Mouse (Mus musculus) forebrain, embryonic 15.5 days (tissue): ENCODE measurements around the gene Prss57. TPM values are rescaled to one million over a fixed set of nuclear protein-coding genes. Genes with fewer than 3 reads are reported as not detected.
"Not testable (repeated sequence)": the region's sequence is repeated elsewhere in the genome, so short reads cannot be mapped to it uniquely, and the experiment has no call there.

Experiments used
- ATAC-seq: fragments of 200-750 bp; cut with Nextera tagmentation; replicated peaks from 2 replicates; pipeline ENCODE4 v1.8.0; 2017; ENCODE audit warnings: mild to moderate bottlenecking, moderate TSS enrichment, moderate library complexity
- H3K27ac ChIP-seq: fragments of 300-500 bp; sonication (generic); replicated peaks from 2 replicates; pipeline ENCODE4 v1.5.1; 2015; ENCODE audit warnings: mild to moderate bottlenecking, inconsistent platforms
- H3K27me3 ChIP-seq: fragments of 300-500 bp; sonication (generic); 2 replicates; pipeline ENCODE4 v1.6.1; 2015; ENCODE audit warnings: inconsistent platforms
- H3K36me3 ChIP-seq: fragments of 300-500 bp; sonication (generic); 2 replicates; pipeline ENCODE4 v1.6.1; 2015; ENCODE audit warnings: mild to moderate bottlenecking, inconsistent platforms
- H3K4me1 ChIP-seq: fragments of 300-500 bp; sonication (generic); 2 replicates; pipeline ENCODE4 v1.6.1; 2015; ENCODE audit warnings: inconsistent platforms
- H3K4me2 ChIP-seq: fragments of 300-500 bp; sonication (generic); replicated peaks from 2 replicates; pipeline ENCODE4 v1.6.1; 2015; ENCODE audit warnings: mild to moderate bottlenecking, inconsistent platforms
- H3K4me3 ChIP-seq: fragments of 300-500 bp; sonication (generic); 2 replicates; pipeline ENCODE4 v1.5.1; 2015; ENCODE audit warnings: mild to moderate bottlenecking, inconsistent platforms
- H3K9ac ChIP-seq: fragments of 300-500 bp; sonication (generic); replicated peaks from 2 replicates; pipeline ENCODE4 v1.6.1; 2015; ENCODE audit warnings: mild to moderate bottlenecking, inconsistent platforms
- H3K9me3 ChIP-seq: fragments of 300-500 bp; sonication (generic); 2 replicates; pipeline ENCODE4 v1.6.1; 2016; ENCODE audit warnings: inconsistent platforms
- WGBS: fragments of 180-500 bp; shearing (Covaris S2); methylation state at CpG from one replicate; pipeline ENCODE4 v1.1.7; 2015; ENCODE audit warnings: mixed read lengths; 5-methylcytosine and 5-hydroxymethylcytosine counted together
- polyA plus RNA-seq: library from polyadenylated mRNA; unstranded; fragments of >200 nt; fragmentation: Nextera tagmentation; extraction: Ambion mirVana; gene quantifications from 2 replicates; pipeline ENCODE4 v1.2.1, GENCODE M21; 2015

The Prss57 gene
- polyA plus RNA-seq, 1 experiment from 2014 or later = 0.25 TPM

DNA sequence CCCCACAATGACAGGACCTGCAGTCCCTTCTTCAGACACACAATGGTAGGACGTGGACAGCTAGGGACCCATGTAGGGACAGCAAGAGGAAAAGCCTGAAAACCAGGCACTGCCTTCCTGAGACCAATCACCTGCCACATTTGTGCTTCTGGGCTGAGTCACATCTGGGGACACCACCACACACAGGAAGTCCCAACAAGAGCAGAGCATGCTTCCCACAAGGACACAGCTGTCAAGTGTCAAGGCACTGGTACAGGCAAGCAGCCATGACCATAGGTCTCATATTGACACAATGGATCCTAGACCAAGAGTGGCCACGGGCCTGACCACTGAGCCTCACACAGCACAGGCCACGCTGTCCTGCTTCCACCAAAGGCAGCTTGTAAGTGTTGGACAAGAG is 27.9 kb downstream of the Prss57 start:
- peaks cover 35% of the 10 kb centered on the region for H3K4me1 ChIP-seq
- H3K27me3 ChIP-seq = no peaks in the 10 kb centered on the region
- H3K36me3 ChIP-seq = peaks cover 36% of the 10 kb centered on the region
- ATAC-seq = no peak
- H3K4me2 ChIP-seq = no peak overlapping the region
- H3K27ac ChIP-seq = no peak overlapping the region
- no peak overlapping the region for H3K4me3 ChIP-seq
- 87% methylated on average over 3 of the region's 3 CpGs for WGBS
- H3K9ac ChIP-seq = no peak overlapping the region
- H3K9me3 ChIP-seq = no peaks in the 10 kb centered on the region

DNA sequence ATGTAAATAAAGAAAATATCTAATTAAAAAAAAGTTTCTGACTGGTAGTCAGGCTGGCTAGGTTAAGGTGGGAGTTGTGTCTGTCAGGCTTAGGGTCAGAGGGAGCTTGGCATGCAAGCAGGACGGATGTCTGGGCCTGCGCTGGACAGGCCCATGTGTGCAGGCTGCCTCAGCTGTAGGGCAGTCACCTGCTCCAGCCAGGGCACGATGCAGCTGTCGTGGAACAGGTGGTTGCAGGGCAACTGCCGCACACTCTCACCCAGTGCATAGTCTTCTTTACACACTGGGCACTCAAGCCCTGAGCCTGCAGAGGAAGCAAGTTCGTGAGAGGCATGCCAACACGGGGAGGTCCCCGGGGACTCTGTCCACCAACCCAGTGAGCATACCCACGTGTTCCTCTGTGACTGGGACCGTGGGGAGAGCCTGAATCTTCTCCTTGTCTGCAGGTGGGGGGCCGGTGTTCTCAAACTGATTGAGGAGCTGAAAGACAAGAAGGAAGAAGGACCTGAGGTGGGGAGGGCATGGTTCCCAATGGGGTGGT is 30.1 kb downstream of the Prss57 start:
- Histone ChIP-seq H3K27me3 (no peaks in the 10 kb centered on the region), H3K9ac (no peak overlapping the region), H3K9me3 (no peaks in the 10 kb centered on the region), H3K36me3 (peaks cover 52% of the 10 kb centered on the region), H3K27ac (no peak overlapping the region), H3K4me1 (peaks cover 23% of the 10 kb centered on the region), H3K4me2 (no peak overlapping the region), H3K4me3 (no peak overlapping the region)
- no peak for ATAC-seq
- 93% methylated on average over 11 of the region's 11 CpGs for WGBS

DNA sequence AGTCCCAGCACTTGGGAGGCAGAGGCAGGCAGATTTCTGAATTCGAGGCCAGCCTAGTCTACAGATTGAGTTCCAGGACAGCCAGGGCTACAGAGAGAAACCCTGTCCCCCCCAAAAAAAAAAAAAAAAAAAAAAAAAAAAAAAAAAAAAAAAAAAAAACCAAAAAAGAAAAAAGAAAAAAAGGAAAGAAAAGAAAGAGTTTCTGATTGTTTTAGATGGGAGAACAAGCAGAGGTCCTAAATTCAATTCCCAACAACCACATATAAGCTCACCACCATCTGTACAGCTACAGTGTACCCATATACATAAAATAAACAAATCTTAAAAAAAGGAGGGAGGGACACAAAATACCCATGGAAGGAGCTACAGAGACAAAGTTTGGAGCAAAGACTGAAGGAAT is 31.1 kb downstream of the Prss57 start:
- ATAC-seq, H3K9ac ChIP-seq, H3K4me2 ChIP-seq, H3K9me3 ChIP-seq, H3K27ac ChIP-seq, H3K27me3 ChIP-seq, H3K4me3 ChIP-seq: not testable (repeated sequence)
- 91% methylated on average over 1 of the region's 1 CpGs for WGBS
- peaks cover 21% of the 10 kb centered on the region for H3K4me1 ChIP-seq
- H3K36me3 ChIP-seq = peaks cover 52% of the 10 kb centered on the region

DNA sequence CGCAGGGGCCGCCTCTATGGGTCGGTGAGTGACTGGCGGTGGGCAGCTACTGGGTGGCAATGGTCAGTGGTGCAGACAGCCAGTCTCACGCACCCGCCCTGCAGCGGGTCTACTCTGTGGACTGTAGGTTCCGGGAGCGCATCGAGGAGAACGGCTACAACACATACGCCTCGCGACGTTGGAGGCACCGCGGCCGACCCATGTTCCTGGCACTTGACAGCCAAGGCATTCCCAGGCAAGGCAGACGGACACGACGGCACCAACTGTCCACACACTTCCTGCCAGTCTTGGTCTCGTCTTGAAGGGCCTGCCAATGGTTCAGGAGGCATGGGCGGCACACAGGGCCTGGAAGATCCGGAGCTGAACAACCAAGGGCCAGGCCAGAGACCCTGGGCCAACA is 34.1 kb downstream of the Prss57 start:
- ATAC-seq = no peak
- Histone ChIP-seq H3K36me3 (peaks cover 45% of the 10 kb centered on the region), H3K9me3 (no peaks in the 10 kb centered on the region), H3K4me2 (no peak overlapping the region), H3K27ac (no peak overlapping the region), H3K9ac (no peak overlapping the region), H3K4me1 (peaks cover 9% of the 10 kb centered on the region; the same call in 1 of the 2 replicates), H3K4me3 (no peak overlapping the region), H3K27me3 (no peaks in the 10 kb centered on the region)
- WGBS = 89% methylated on average over 24 of the region's 24 CpGs

DNA sequence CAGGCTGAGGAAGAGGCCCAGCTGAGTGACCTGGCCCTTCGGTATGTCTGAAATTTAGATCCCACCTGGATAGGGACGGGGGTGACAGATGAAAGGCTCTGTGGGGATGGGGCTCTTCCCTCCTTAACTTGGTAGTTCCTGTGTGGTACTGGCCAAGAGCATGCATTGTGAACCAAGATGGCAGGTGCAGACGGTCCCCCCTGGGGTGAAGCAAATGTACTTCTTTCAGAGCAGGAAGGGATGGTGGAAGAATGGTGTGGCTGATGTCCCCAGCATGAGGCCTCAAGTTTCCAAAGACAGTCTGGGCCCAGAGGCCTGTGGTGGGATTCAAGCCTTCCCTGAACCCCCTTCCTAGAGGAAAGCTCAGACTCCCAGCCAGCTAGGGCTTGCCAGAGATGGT is 34.9 kb downstream of the Prss57 start:
- peaks cover 37% of the 10 kb centered on the region for H3K36me3 ChIP-seq
- no peaks in the 10 kb centered on the region for H3K9me3 ChIP-seq
- H3K27ac ChIP-seq = no peak overlapping the region
- no peak overlapping the region for H3K4me3 ChIP-seq
- H3K4me1 ChIP-seq = peaks cover 9% of the 10 kb centered on the region; the same call in 1 of the 2 replicates
- no peaks in the 10 kb centered on the region for H3K27me3 ChIP-seq
- H3K4me2 ChIP-seq = no peak overlapping the region
- ATAC-seq = no peak
- WGBS = 81% methylated on average over 3 of the region's 3 CpGs
- no peak overlapping the region for H3K9ac ChIP-seq

DNA sequence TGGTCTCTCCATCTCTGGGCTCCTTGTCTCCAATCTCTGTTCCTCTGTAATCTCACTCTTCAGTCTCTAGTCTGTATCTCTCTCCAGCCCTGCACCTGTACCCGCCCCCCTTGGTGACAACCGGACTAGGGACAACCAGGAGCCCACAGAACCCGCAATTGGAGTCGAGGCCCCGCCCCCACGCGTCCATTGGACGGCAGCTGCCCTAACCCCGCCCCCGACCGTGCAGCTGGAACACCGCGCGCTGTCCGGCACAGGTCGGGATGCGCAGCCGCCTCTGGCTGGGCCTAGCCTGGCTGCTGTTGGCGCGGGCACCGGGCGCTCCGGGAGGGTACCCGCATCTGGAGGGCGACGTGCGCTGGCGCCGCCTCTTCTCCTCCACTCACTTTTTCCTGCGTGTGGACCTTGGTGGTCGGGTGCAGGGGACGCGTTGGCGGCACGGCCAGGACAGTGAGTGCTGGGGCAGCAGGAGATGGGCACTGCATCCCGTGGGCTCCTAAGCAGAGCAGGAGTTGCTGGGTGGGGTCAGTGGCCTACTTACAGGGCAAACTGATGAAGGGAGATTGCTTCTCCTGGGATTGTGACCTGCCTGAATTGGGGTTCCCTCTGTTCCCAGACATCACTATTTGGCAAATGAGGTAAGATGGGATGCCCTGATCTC is 35.8 kb downstream of the Prss57 start, which contains the start of gene Fgf22:
Gene Fgf22, plus strand, starts transcription at position 221 of the 661 bp plus-strand sequence.
- H3K4me1 ChIP-seq = peaks cover 9% of the 10 kb centered on the region; the same call in 1 of the 2 replicates
- peak within 1 kb of the TSS; percentile 74 for H3K4me2 ChIP-seq
- no peaks in the 10 kb centered on the region for H3K9me3 ChIP-seq
- peak within 1 kb of the TSS; percentile 41 for H3K4me3 ChIP-seq
- under 1% methylated on average over 36 of the region's 36 CpGs for WGBS
- H3K27ac ChIP-seq = no peak within 1 kb of the TSS
- H3K9ac ChIP-seq = peak within 1 kb of the TSS; percentile 36; the same call in 1 of the 2 replicates
- no peaks in the 10 kb centered on the region for H3K27me3 ChIP-seq
- peak; percentile 74 for ATAC-seq
- H3K36me3 ChIP-seq = peaks cover 32% of the 10 kb centered on the region

DNA sequence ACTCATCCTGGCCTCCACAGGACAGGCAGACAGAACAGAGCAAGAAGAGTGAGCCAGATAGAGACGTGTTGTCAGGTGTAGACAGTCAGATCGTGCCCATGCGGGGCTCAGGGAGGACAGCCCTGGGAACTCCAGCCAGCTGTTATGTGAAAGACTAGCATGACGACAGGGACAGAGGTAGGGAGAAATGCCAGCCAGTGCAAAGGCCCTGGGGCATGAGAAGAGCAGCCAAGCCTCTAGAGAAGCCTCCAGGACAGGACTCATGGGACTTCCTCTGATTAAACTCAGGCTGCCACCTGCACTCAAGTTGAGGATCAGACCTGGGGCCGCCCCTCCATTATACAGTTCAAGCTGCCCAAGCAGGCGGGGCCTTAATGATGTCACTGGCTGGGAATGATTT is 42.3 kb downstream of the Prss57 start:
- Histone ChIP-seq H3K4me3 (no peak overlapping the region), H3K27me3 (no peaks in the 10 kb centered on the region), H3K27ac (no peak overlapping the region), H3K9me3 (no peaks in the 10 kb centered on the region), H3K36me3 (peaks cover 9% of the 10 kb centered on the region), H3K4me2 (no peak overlapping the region), H3K4me1 (peaks cover 12% of the 10 kb centered on the region), H3K9ac (no peak overlapping the region)
- no peak for ATAC-seq
- 75% methylated on average over 6 of the region's 6 CpGs for WGBS

DNA sequence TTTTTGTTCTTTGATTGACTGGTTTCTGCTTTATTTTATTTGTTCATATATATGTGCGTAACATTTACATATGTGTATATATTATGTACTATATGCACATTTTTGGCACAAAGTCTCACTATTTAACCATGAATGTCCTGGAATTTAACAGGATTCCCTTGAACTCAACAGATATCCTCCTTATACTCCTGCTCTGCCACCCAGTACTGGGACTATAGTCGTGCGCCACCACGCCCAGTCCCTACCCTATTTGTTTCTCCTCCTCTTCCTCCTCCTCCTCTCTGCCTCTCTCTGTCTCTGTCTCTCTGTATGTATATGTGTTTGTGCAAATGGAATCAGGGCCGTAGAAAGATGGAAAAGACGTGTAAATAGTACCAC is 44.0 kb downstream of the Prss57 start:
- H3K9ac ChIP-seq = no peak overlapping the region

DNA sequence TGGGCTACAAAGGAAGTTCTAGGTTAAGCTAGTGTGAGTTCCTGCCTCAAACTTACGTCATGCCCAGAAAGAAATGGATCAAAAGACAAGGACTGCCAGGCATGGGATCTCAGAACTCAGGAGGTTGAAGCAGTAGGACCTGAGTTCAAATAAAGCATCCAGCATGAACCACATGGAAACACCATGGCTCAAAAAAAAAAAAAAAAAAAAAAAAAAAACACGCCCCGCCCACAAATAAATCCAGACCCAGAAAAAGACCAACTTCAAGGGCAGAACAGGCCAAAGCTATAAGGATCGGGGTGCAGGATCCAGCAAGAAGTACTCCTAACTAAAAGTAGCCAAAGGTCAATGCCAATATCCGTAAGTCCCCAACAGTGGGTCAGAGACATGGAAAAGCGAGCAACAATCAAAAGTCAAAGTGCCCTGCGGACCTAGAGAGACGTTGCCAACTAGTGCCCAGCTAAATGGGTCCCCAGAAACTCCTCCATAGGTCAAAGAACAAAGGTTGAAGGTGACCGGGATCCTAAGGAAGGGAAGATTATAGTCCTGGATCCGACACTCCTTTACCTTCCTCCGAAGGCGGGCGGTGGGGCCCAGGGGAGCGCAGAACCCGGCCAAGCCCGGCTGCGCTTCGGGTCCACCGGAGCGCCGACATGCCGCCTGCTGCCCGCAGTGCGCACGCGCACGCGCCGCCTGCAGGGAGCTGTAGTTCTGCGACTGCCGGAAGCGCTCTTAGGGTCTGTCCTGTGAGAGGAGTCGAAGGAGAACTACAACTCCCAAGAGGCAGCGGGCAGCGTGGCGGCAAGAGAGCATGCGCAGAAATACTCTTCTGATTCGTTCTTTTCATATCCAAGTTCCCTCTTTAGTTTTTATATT is 44.6 kb downstream of the Prss57 start, which contains the start of gene Polrmt:
Gene Polrmt, minus strand, starts transcription at position 684 of the 876 bp plus-strand sequence.
- 3% methylated on average over 38 of the region's 38 CpGs for WGBS
- ATAC-seq = peak; percentile 98
- Histone ChIP-seq H3K9ac (peak within 1 kb of the TSS; percentile 56), H3K36me3 (peaks cover 28% of the 10 kb centered on the region), H3K27ac (peak within 1 kb of the TSS; percentile 47; the same call in 1 of the 2 replicates), H3K4me3 (peak within 1 kb of the TSS; percentile 57), H3K27me3 (no peaks in the 10 kb centered on the region), H3K9me3 (no peaks in the 10 kb centered on the region), H3K4me1 (peaks cover 12% of the 10 kb centered on the region), H3K4me2 (peak within 1 kb of the TSS; percentile 58)

More for the DNA sequence above, 44.0 kb downstream of the Prss57 start:
- peak; percentile 71 for ATAC-seq
- peaks cover 12% of the 10 kb centered on the region for H3K4me1 ChIP-seq
- H3K36me3 ChIP-seq = peaks cover 22% of the 10 kb centered on the region
- H3K4me2 ChIP-seq = peak overlapping the region; percentile 41
- H3K4me3 ChIP-seq = peak overlapping the region; percentile 57
- no peaks in the 10 kb centered on the region for H3K9me3 ChIP-seq
- H3K27me3 ChIP-seq = no peaks in the 10 kb centered on the region
- H3K27ac ChIP-seq = peak overlapping the region; percentile 47; the same call in 1 of the 2 replicates
- 25% methylated on average over 6 of the region's 6 CpGs for WGBS

DNA sequence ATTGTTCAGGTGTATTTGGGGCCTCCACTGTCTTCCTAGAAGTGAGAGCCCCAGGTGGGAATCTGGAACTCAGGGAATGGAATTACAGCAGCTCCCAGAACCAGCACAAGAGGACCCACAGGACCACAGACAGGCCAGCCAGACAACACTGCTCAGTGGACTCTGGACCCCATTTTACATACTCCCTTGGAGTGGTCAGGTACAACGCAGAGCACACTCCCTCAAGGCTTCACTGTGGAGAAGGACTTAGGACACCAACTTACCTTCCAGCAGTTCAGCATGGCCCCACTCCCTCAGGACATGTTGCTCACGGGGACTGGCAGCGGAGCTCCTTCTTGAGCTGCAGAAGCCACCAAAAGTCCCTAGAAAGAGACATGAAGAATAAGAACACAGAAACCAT is 45.4 kb downstream of the Prss57 start:
- H3K27me3 ChIP-seq = no peaks in the 10 kb centered on the region
- 83% methylated on average over 3 of the region's 3 CpGs for WGBS
- H3K27ac ChIP-seq = no peak overlapping the region
- H3K4me1 ChIP-seq = peaks cover 12% of the 10 kb centered on the region
- H3K9ac ChIP-seq = peak overlapping the region; percentile 56; the same call in 1 of the 2 replicates
- ATAC-seq = no peak
- no peaks in the 10 kb centered on the region for H3K9me3 ChIP-seq
- peak overlapping the region; percentile 58 for H3K4me2 ChIP-seq
- H3K36me3 ChIP-seq = peaks cover 36% of the 10 kb centered on the region
- peak overlapping the region; percentile 57 for H3K4me3 ChIP-seq

DNA sequence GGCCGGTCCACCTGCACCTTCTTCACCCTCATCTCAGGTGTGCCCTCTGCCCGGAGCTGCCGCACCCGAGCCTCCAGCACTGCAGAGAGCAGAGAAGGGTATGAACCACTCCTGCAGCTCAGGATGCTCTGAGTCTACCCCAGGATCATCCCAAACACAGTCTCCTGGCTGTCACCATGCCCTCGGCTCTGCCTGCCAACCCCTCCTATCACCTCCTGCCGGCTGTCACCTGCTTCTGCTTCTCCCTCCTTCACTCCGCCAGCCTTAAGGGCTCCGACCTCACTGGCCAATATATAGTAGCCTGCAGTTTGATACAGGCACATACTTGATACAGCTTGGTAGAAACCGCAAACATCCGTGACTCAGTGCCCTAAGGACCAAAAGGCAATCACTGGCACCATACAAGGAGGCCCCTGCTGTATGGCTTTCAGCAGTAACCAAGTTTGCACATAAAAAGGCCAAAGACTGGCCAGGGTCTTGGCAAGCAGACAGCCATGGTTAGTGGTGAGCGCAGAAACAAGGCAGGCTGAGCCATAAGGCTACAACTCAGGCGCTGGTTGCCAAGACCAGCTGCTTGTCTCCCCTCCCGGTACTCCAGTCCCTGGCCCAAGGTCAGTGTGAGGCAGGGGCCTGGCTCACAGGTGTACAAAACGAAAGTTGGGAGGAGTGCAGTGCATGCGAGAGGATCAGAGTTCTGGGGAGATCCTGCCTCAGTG is 47.0 kb downstream of the Prss57 start:
- H3K36me3 ChIP-seq = peaks cover 52% of the 10 kb centered on the region
- no peak overlapping the region for H3K27ac ChIP-seq
- H3K9ac ChIP-seq = no peak overlapping the region
- H3K4me3 ChIP-seq = no peak overlapping the region
- no peak overlapping the region for H3K4me2 ChIP-seq
- peaks cover 4% of the 10 kb centered on the region; the same call in 1 of the 2 replicates for H3K9me3 ChIP-seq
- H3K4me1 ChIP-seq = peaks cover 12% of the 10 kb centered on the region
- no peak for ATAC-seq
- H3K27me3 ChIP-seq = no peaks in the 10 kb centered on the region
- WGBS = 93% methylated on average over 15 of the region's 15 CpGs
